ENCODE assay signal across 8 mouse cellular contexts in the genomic region with DNA sequence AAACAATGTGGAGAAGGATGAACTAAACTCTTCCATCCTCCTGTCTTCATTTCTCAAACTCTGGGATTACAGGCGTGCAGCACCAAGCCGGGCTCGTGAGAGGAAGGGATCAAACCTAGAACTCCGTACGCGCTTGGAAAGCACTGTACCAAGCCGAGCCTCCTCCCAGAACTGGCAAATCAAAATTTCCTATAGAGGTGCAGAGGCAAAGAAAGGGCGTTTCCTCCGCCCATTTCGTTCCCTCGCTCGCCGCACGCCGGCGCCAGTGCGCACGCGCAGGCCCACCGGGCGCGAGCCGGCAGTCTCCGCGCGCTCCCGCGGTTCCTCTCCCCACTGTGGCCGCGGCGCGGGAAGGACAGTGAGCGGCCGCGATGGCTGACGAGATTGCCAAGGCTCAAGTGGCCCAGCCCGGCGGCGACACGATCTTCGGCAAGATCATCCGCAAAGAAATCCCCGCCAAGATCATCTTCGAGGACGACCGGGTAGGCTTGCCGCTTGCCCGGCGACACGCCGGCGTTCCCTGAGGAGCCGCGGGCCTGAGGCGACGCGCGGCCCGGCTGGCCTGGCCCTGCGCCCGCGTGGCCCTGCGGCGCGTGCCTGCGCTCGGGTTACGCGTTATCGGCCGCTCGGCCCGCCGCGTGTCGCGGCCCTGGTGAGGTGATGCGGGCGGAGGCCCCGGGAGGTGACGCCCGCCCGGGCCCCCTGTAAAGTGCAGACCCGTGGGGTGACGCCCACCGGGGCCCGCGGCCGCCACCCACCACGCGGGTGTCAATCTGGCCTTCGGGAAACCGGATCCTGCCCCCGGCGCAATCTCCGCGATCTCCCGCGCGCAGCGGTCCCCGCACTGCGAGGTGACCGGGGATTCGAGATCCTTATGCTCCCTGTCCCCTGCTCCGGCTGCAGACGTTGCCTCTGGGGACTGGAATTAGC. TPM values are rescaled to one million over a fixed set of nuclear protein-coding genes. Genes with fewer than 3 reads are reported as not detected.
DNase-seq lines count a peak whose midpoint lies in the region; ATAC-seq and TF ChIP-seq lines count a peak whose summit lies in the region.

A gene (plus strand): TSS at position 265 of the 930 bp plus-strand sequence.

- H3K27me3 ChIP-seq in hindbrain, embryonic 16.5 days (replicated peaks; ENCODE audit: control insufficient read depth, insufficient read depth, low read length), result no peaks in the 10 kb centered on the region

- peaks cover 23% of the 10 kb centered on the region for H3K4me1 ChIP-seq in hindbrain, embryonic 16.5 days (ENCODE audit: control insufficient read depth, insufficient read depth, low read depth, low read length)

- H3K9ac ChIP-seq in hindbrain, embryonic 16.5 days (ENCODE audit: low read depth, low read length), result peak within 1 kb of the TSS; percentile 98

- no peaks in the 10 kb centered on the region for H3K9me3 ChIP-seq in hindbrain, embryonic 16.5 days (ENCODE audit: control insufficient read depth, low read length)

- intact Hi-C loops in gastrocnemius, adult 2 months (cut with DNase I), result no loop called here

- peak within 1 kb of the TSS; percentile 96 for H3K4me3 ChIP-seq in gastrocnemius, adult 2 months
- H3K4me3 ChIP-seq in hindbrain, embryonic 16.5 days (ENCODE audit: low read length), result peak within 1 kb of the TSS; percentile 93

- peak; percentile 85 for ATAC-seq in hindbrain, embryonic 16.5 days

- 0 out of 2 replicates have a peak, but pooled peaks have one; percentile 7 for TF ChIP-seq CTCF in gastrocnemius, adult 2 months (IDR thresholded peaks at IDR 0.05)

- DNase-seq in ZHBTc4 (ENCODE audit: low read depth, low spot score), result peak; percentile 93
- peak; percentile 83 to 94 for DNase-seq in cerebellum, postnatal 4 days (ENCODE audit: low spot score in 2 of 2)
- DNase-seq in gastrocnemius, adult 2 months, result peak; percentile 95
- DNase-seq in left cerebral cortex, adult 18-20 months (ENCODE audit: low spot score in 2 of 2), result peak; percentile 88 to 95
- DNase-seq in lung, postnatal 4 days, result peak; percentile 96
- peak; percentile 94 for DNase-seq in retina, postnatal 1 day
- peak; percentile 95 for DNase-seq in thymus, postnatal 4 days

- peak within 1 kb of the TSS; percentile 69 for H3K4me2 ChIP-seq in hindbrain, embryonic 16.5 days (ENCODE audit: low read length)

- under 1% methylated on average over 84 of the region's 107 CpGs for WGBS in hindbrain, embryonic 16.5 days

- peaks cover 6% of the 10 kb centered on the region for H3K36me3 ChIP-seq in hindbrain, embryonic 16.5 days (ENCODE audit: control insufficient read depth, insufficient read depth, low read length)

- H3K27ac ChIP-seq in gastrocnemius, adult 2 months, result peak within 1 kb of the TSS; percentile 94
- H3K27ac ChIP-seq in hindbrain, embryonic 16.5 days (ENCODE audit: low read depth, low read length), result peak within 1 kb of the TSS; percentile 92

RNA-seq across cellular contexts. Expression of the gene that starts here (rescaled TPM):
- total RNA-seq in gastrocnemius, adult 2 months (2021), result 100 to 1,000 TPM; 186 to 220 TPM
- 728 and 827 TPM in 2 replicates for polyA plus RNA-seq in hindbrain, embryonic 16.5 days (2015; fragmentation: Nextera tagmentation; extraction: Ambion mirVana)
- total RNA-seq in left cerebral cortex, adult 18-20 months (2021), result 100 to 1,000 TPM; 262 to 270 TPM

Comparison
In these comparisons a context has a peak if more than half of its experiments do, and no peak if none do; other contexts are left out.
1. Peak in every context shown above with its lines: DNase-seq, ATAC-seq, H3K4me3 ChIP-seq and H3K27ac ChIP-seq.